Mouse (Mus musculus) small intestine, adult 2 months (tissue): ENCODE data around the gene Mapre3.

ENCODE experiments used
- CTCF ChIP-seq: fragments of 200-500 bp; IDR thresholded peaks from 2 replicates; pipeline ENCODE4 v1.5.1; 2012; ENCODE audit warnings: low read depth, mild to moderate bottlenecking, control low read depth, inconsistent platforms, low read length, moderate library complexity, mixed read lengths; ENCODE audit not compliant: insufficient replicate concordance, insufficient read length; ENCODE audit errors: extremely low read depth
- POLR2A ChIP-seq: fragments of 200-500 bp; IDR thresholded peaks from 2 replicates; pipeline ENCODE4 v1.6.1; 2012; ENCODE audit warnings: low read depth, mild to moderate bottlenecking, control low read depth, inconsistent platforms, low read length, moderate library complexity

GRCm38 (mm10) chr5:30912156-30912555, 97.7 kb downstream of the Mapre3 start:
- TF ChIP-seq POLR2A (no peak), CTCF (no peak)
